Mouse (Mus musculus): ENCODE measurements around the gene Gm37240. TPM values are rescaled to one million over a fixed set of nuclear protein-coding genes. Genes with fewer than 3 reads are reported as not detected.

Gene Gm37240
- polyA plus RNA-seq, 1 experiment from 2014 or later = 0.21 TPM

MicroRNAs encoded within 50 kb of the gene (microRNA counts, 519-probe panel; counts per million panel counts)
- 114 counts per million for microRNA mmu-miR-466k

Small RNA genes lying within 50 kb of the gene (microRNA-seq; reads per million reads assigned to microRNA genes)
- gene Mir466k = not detected

Other genes starting within 250 kb of the Gm37240 start
- gene Fam160a1, start 70.2 kb downstream of the Gm37240 start, polyA plus RNA-seq (2015; fragmentation: Nextera tagmentation; extraction: Ambion mirVana) = 0.25 and 0.29 TPM in 2 replicates
- 0.09 and 0.17 TPM in 2 replicates for gene Glt28d2, start within 50 bp of the Gm37240 start, polyA plus RNA-seq (2015; fragmentation: Nextera tagmentation; extraction: Ambion mirVana)
- 6.2 and 6.9 TPM in 2 replicates for gene Sh3d19, start 83.6 kb upstream of the Gm37240 start, polyA plus RNA-seq (2015; fragmentation: Nextera tagmentation; extraction: Ambion mirVana)
- not detected in 2 replicates for gene Prss48, start 115.0 kb upstream of the Gm37240 start, polyA plus RNA-seq (2015; fragmentation: Nextera tagmentation; extraction: Ambion mirVana)

Data from liver, embryonic 13.5 days (tissue).